Mouse (Mus musculus) stomach, postnatal 0 days (tissue): ENCODE measurements at regions not wholly inside any gene's neighbourhood (a gene's known extent, or its start where the extent isn't known, plus 50 kb on each side); places are given as distances from the start of the nearest gene placed in this dataset.

Experiments used
- ATAC-seq: fragments of 200-750 bp; cut with Nextera tagmentation; 2 replicates; pipeline ENCODE4 v1.8.0; 2017; ENCODE audit not compliant: low FRiP score, low TSS enrichment
- DNase-seq: peaks from one replicate; pipeline ENCODE4 v3.0.0-alpha.2; 2016; ENCODE audit warnings: low spot score
- H3K27ac ChIP-seq: fragments of 300-500 bp; sonication (generic); replicated peaks from 2 replicates; pipeline ENCODE4 v1.5.1; 2014; ENCODE audit warnings: mild to moderate bottlenecking, control low read depth
- H3K27me3 ChIP-seq: fragments of 300-500 bp; sonication (generic); 2 replicates; pipeline ENCODE4 v1.6.1; 2014; ENCODE audit warnings: low read length; ENCODE audit not compliant: control insufficient read depth, insufficient read depth
- H3K36me3 ChIP-seq: fragments of 300-500 bp; sonication (generic); 2 replicates; pipeline ENCODE4 v1.6.1; 2014; ENCODE audit warnings: low read length, mixed read lengths; ENCODE audit not compliant: control insufficient read depth, insufficient read depth
- H3K4me1 ChIP-seq: fragments of 300-500 bp; sonication (generic); replicated peaks from 2 replicates; pipeline ENCODE4 v1.6.1; 2014; ENCODE audit warnings: antibody characterized with exemption; ENCODE audit not compliant: control insufficient read depth, insufficient read depth
- H3K4me2 ChIP-seq: fragments of 300-500 bp; sonication (generic); replicated peaks from 2 replicates; pipeline ENCODE4 v1.6.1; 2014; ENCODE audit warnings: low read depth, mild to moderate bottlenecking, control low read depth, moderate library complexity
- H3K4me3 ChIP-seq: fragments of 300-500 bp; sonication (generic); 2 replicates; pipeline ENCODE4 v1.5.1; 2014; ENCODE audit warnings: low read depth, low read length, control low read depth
- H3K9ac ChIP-seq: fragments of 300-500 bp; sonication (generic); 2 replicates; pipeline ENCODE4 v1.6.1; 2014; ENCODE audit warnings: mild to moderate bottlenecking, low read length, control low read depth, mixed read lengths
- H3K9me3 ChIP-seq: fragments of 300-500 bp; sonication (generic); 2 replicates; pipeline ENCODE4 v1.6.1; 2016; ENCODE audit warnings: low read length; ENCODE audit not compliant: control insufficient read depth
- CTCF ChIP-seq: IDR thresholded peaks from 2 replicates; pipeline ENCODE4 v1.5.1; 2016; ENCODE audit warnings: antibody characterized with exemption, low read depth, mild to moderate bottlenecking, moderate library complexity
- EP300 ChIP-seq: optimal IDR thresholded peaks from 2 replicates; pipeline ENCODE3; 2016; ENCODE audit warnings: antibody characterized with exemption
- WGBS: fragments of 180-500 bp; shearing (Covaris S2); extraction: QIAGEN DNeasy Blood & Tissue Kit; methylation state at CpG from one replicate; pipeline ENCODE4 v1.1.7; 2014; 5-methylcytosine and 5-hydroxymethylcytosine counted together

GRCm38 (mm10) chr2:174900671-174900991, 109.4 kb upstream of the Gm14444 start:
- peak; percentile 58 for DNase-seq
- no peak overlapping the region for H3K9ac ChIP-seq
- no peaks in the 10 kb centered on the region for H3K27me3 ChIP-seq
- H3K9me3 ChIP-seq, result no peaks in the 10 kb centered on the region
- H3K36me3 ChIP-seq, result no peaks in the 10 kb centered on the region
- peak; percentile 36; the same call in 1 of the 2 replicates for ATAC-seq
- TF ChIP-seq EP300 (no peak), CTCF (peak; percentile 84)
- H3K4me2 ChIP-seq, result no peak overlapping the region
- no peak overlapping the region for H3K27ac ChIP-seq
- H3K4me3 ChIP-seq, result no peak overlapping the region
- no peaks in the 10 kb centered on the region for H3K4me1 ChIP-seq

GRCm38 (mm10) chr2:174901801-174902200, 108.2 kb upstream of the Gm14444 start:
- 85% methylated on average over 16 of the region's 16 CpGs for WGBS
- Histone ChIP-seq H3K36me3 (no peaks in the 10 kb centered on the region), H3K27me3 (no peaks in the 10 kb centered on the region), H3K4me2 (no peak overlapping the region), H3K9me3 (no peaks in the 10 kb centered on the region), H3K4me1 (no peaks in the 10 kb centered on the region), H3K27ac (no peak overlapping the region), H3K9ac (no peak overlapping the region), H3K4me3 (no peak overlapping the region)
- TF ChIP-seq EP300, result no peak
- no peak for TF ChIP-seq CTCF
- DNase-seq, result no peak
- no peak for ATAC-seq

GRCm38 (mm10) chr2:174903627-174904026, 106.4 kb upstream of the Gm14444 start:
- TF ChIP-seq EP300 (no peak), CTCF (no peak)
- no peak overlapping the region for H3K9ac ChIP-seq
- H3K27ac ChIP-seq, result no peak overlapping the region; the same call in 1 of the 2 replicates
- ATAC-seq (no peak), DNase-seq (no peak)
- no peaks in the 10 kb centered on the region for H3K36me3 ChIP-seq
- no peaks in the 10 kb centered on the region for H3K9me3 ChIP-seq
- no peak overlapping the region for H3K4me3 ChIP-seq
- WGBS, result 63% methylated on average over 7 of the region's 7 CpGs
- no peaks in the 10 kb centered on the region for H3K4me1 ChIP-seq
- H3K4me2 ChIP-seq, result no peak overlapping the region
- no peaks in the 10 kb centered on the region for H3K27me3 ChIP-seq

GRCm38 (mm10) chr2:174905865-174906639, 104.0 kb upstream of the Gm14444 start:
- WGBS, result 40% methylated on average over 6 of the region's 6 CpGs
- TF ChIP-seq CTCF (peak; percentile 85), EP300 (no peak)
- H3K4me3 ChIP-seq, result no peak overlapping the region
- no peaks in the 10 kb centered on the region for H3K36me3 ChIP-seq
- no peak overlapping the region for H3K27ac ChIP-seq
- no peaks in the 10 kb centered on the region for H3K9me3 ChIP-seq
- no peaks in the 10 kb centered on the region for H3K4me1 ChIP-seq
- peak; percentile 56; the same call in 1 of the 2 replicates for ATAC-seq
- no peaks in the 10 kb centered on the region for H3K27me3 ChIP-seq
- peak; percentile 28 for DNase-seq
- no peak overlapping the region for H3K9ac ChIP-seq
- H3K4me2 ChIP-seq, result no peak overlapping the region

- H3K9ac ChIP-seq, result no peak overlapping the region
- no peak overlapping the region for H3K27ac ChIP-seq
- no peak for DNase-seq
- 19% methylated on average over 10 of the region's 10 CpGs for WGBS
- TF ChIP-seq CTCF (no peak), EP300 (no peak)
- no peaks in the 10 kb centered on the region for H3K36me3 ChIP-seq
- H3K4me3 ChIP-seq, result no peak overlapping the region
- H3K27me3 ChIP-seq, result no peaks in the 10 kb centered on the region
- ATAC-seq, result no peak
- H3K9me3 ChIP-seq, result no peaks in the 10 kb centered on the region
- H3K4me1 ChIP-seq, result no peaks in the 10 kb centered on the region
- H3K4me2 ChIP-seq, result no peak overlapping the region
These were observed 92.7 kb upstream of the Gm14444 start for GRCm38 (mm10) chr2:174917146-174917905.

GRCm38 (mm10) chr2:174917975-174918374, 92.1 kb upstream of the Gm14444 start:
- 0 out of 2 replicates have a peak, but pooled peaks have one; percentile 19 for ATAC-seq
- Histone ChIP-seq H3K4me3 (no peak overlapping the region), H3K9me3 (no peaks in the 10 kb centered on the region), H3K27me3 (no peaks in the 10 kb centered on the region), H3K4me1 (no peaks in the 10 kb centered on the region), H3K9ac (no peak overlapping the region), H3K27ac (no peak overlapping the region), H3K4me2 (no peak overlapping the region), H3K36me3 (no peaks in the 10 kb centered on the region)
- 30% methylated on average over 5 of the region's 5 CpGs for whole genome bisulfite sequencing
- no peak for TF ChIP-seq CTCF
- no peak for DNase-seq
